Mouse (Mus musculus) ES-E14 (cell line): ENCODE results near the gene Slc7a6.

Experiments
- CHD2 ChIP-seq: IDR thresholded peaks from 2 replicates; pipeline ENCODE4 v1.6.1; 2014; ENCODE audit warnings: mild to moderate bottlenecking, low read depth, low read length, inconsistent platforms
- HCFC1 ChIP-seq: IDR thresholded peaks from 2 replicates; pipeline ENCODE4 v1.6.1; 2012; ENCODE audit warnings: low read length, inconsistent platforms, borderline replicate concordance; ENCODE audit not compliant: insufficient read depth
- MAFK ChIP-seq: IDR thresholded peaks from 2 replicates; pipeline ENCODE4 v1.6.1; 2014; ENCODE audit warnings: mild to moderate bottlenecking, low read depth, low read length, inconsistent platforms; ENCODE audit not compliant: insufficient read depth
- ZNF384 ChIP-seq: IDR thresholded peaks from 2 replicates; pipeline ENCODE4 v1.6.1; 2012; ENCODE audit warnings: low read depth, low read length, inconsistent platforms

GRCm38 (mm10) chr8:106150653-106151000 is 18.0 kb upstream of the Slc7a6 start:
- TF ChIP-seq MAFK (no peak), ZNF384 (no peak), CHD2 (no peak), HCFC1 (no peak)
